Mouse (Mus musculus): Measurements from ENCODE around the gene Ptprd. TPM values are rescaled to one million over a fixed set of nuclear protein-coding genes. Genes with fewer than 3 reads are reported as not detected.

The Ptprd gene
- total RNA-seq, 1 experiment, result 1.3 TPM

DNA sequence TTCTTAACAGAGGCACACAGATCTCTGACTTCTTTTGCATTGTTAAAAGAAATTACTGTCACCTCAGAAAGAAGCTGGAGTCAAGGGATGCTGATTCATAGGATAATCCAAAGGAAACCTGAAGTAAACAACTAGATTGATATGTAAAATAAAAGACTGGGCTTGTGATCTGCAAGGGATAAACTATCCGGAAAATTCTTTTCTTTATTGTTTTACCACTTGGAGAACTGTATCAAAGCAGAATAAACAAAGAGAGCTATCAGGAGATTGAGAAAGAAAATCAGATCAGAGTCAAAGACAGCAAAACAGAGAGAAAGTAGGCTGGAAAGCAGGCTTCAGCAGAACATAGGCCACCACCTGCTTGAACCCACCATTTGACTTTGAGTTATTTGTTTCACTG, 962.0 kb downstream of the Ptprd start:
- DNase-seq (ENCODE audit: low read depth, low spot score), result peak; percentile 37
- TF ChIP-seq CHD2 (IDR thresholded peaks at IDR 0.05; ENCODE audit: low read depth, low read length), result 0 out of 2 replicates have a peak, but pooled peaks have one; percentile 16
- no peak for TF ChIP-seq HCFC1 (IDR thresholded peaks at IDR 0.05; ENCODE audit: borderline replicate concordance, insufficient read depth, low read length)
- Histone ChIP-seq H3K27ac (ENCODE audit: insufficient read depth, low read depth, low read length, poor library complexity, severe bottlenecking) (no peak overlapping the region), H3K9ac (ENCODE audit: insufficient read depth, low read depth, low read length, poor library complexity, severe bottlenecking) (no peak overlapping the region), H3K9me3 (ENCODE audit: control insufficient read depth, insufficient read depth, low read depth, low read length) (no peaks in the 10 kb centered on the region), H3K36me3 (ENCODE audit: control insufficient read depth, insufficient read depth, low read length, poor library complexity, severe bottlenecking) (no peaks in the 10 kb centered on the region), H3K4me3 (ENCODE audit: insufficient read depth in 1 of 2, low read depth in 1 of 2, low read length in 2 of 2, poor library complexity in 1 of 2, severe bottlenecking in 1 of 2) (no peak overlapping the region), H3K4me1 (ENCODE audit: control insufficient read depth in 2 of 2, insufficient read depth in 2 of 2, low read length in 2 of 2, poor library complexity in 1 of 2) (peaks cover 0 to 2% of the 10 kb centered on the region in 2 experiments; a peak in 2 of 4 replicates)
- in situ Hi-C loops (cut with MboI; ENCODE audit: low sequenced_read_pairs in 2 of 2, unreplicated experiment in 2 of 2), result no loop called here

GRCm38 (mm10) chr4:77248918-77249317, 962.8 kb downstream of the Ptprd start:
- no peaks in the 10 kb centered on the region for H3K36me3 ChIP-seq (ENCODE audit: control insufficient read depth, insufficient read depth, low read length, poor library complexity, severe bottlenecking)
- H3K4me1 ChIP-seq (ENCODE audit: control insufficient read depth in 2 of 2, insufficient read depth in 2 of 2, low read length in 2 of 2, poor library complexity in 1 of 2), result peaks cover 0 to 2% of the 10 kb centered on the region in 2 experiments; a peak in 2 of 4 replicates
- H3K9me3 ChIP-seq (ENCODE audit: control insufficient read depth, insufficient read depth, low read depth, low read length), result no peaks in the 10 kb centered on the region
- in situ Hi-C loops (cut with MboI; ENCODE audit: low sequenced_read_pairs in 2 of 2, unreplicated experiment in 2 of 2), result no loop called here
- no peak for TF ChIP-seq MAFK (IDR thresholded peaks at IDR 0.05; ENCODE audit: insufficient read depth, low read depth, low read length)
- TF ChIP-seq ZC3H11A (IDR thresholded peaks at IDR 0.05; ENCODE audit: borderline replicate concordance, low read depth, low read length), result no peak
- no peak for TF ChIP-seq ZNF384 (IDR thresholded peaks at IDR 0.05; ENCODE audit: low read depth, low read length)
- no peak for TF ChIP-seq HCFC1 (IDR thresholded peaks at IDR 0.05; ENCODE audit: borderline replicate concordance, insufficient read depth, low read length)
- no peak for TF ChIP-seq CHD2 (IDR thresholded peaks at IDR 0.05; ENCODE audit: low read depth, low read length)
- no peak overlapping the region for H3K4me3 ChIP-seq (ENCODE audit: insufficient read depth in 1 of 2, low read depth in 1 of 2, low read length in 2 of 2, poor library complexity in 1 of 2, severe bottlenecking in 1 of 2)
- no peak overlapping the region for H3K9ac ChIP-seq (ENCODE audit: insufficient read depth, low read depth, low read length, poor library complexity, severe bottlenecking)
- DNase-seq (ENCODE audit: low read depth, low spot score), result no peak
- H3K27ac ChIP-seq (ENCODE audit: insufficient read depth, low read depth, low read length, poor library complexity, severe bottlenecking), result no peak overlapping the region

DNA sequence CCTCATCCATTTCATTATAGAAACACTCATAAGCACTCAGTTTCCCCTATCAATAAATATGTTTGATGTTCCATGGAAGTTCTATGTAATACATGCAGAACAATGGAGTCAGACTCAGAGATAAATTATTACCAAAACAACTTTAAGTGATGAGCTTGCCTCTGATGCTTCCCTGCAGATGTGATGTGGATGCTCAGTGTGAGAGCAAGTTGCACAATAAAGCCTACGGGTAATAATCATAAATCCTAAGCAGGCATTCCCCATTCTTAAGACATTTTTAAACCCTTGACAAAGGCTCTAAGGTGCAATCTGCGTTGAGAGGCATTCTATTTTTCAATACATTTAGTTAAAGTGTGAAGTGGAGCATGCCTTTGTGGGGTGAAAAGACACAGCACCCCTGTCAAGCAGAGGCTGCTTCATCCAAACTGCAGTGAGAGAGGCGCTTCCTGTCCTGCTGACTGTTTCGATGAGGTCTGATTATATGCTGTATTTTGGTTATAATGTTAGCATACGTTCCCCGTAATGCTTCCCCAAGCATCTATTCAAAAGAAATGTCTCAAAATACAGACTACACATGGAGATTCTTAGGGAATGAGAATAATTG, 969.8 kb downstream of the Ptprd start:
- no peak overlapping the region for H3K27ac ChIP-seq (ENCODE audit: insufficient read depth, low read depth, low read length, poor library complexity, severe bottlenecking)
- H3K9me3 ChIP-seq (ENCODE audit: control insufficient read depth, insufficient read depth, low read depth, low read length), result no peaks in the 10 kb centered on the region
- in situ Hi-C loops (cut with MboI; ENCODE audit: low sequenced_read_pairs in 2 of 2, unreplicated experiment in 2 of 2), result no loop called here
- DNase-seq (ENCODE audit: low read depth, low spot score), result no peak
- TF ChIP-seq CHD2 (IDR thresholded peaks at IDR 0.05; ENCODE audit: low read depth, low read length) (no peak), ZC3H11A (IDR thresholded peaks at IDR 0.05; ENCODE audit: borderline replicate concordance, low read depth, low read length) (no peak), MAFK (IDR thresholded peaks at IDR 0.05; ENCODE audit: insufficient read depth, low read depth, low read length) (no peak), ZNF384 (IDR thresholded peaks at IDR 0.05; ENCODE audit: low read depth, low read length) (no peak), HCFC1 (IDR thresholded peaks at IDR 0.05; ENCODE audit: borderline replicate concordance, insufficient read depth, low read length) (no peak)
- H3K9ac ChIP-seq (ENCODE audit: insufficient read depth, low read depth, low read length, poor library complexity, severe bottlenecking), result no peak overlapping the region
- H3K36me3 ChIP-seq (ENCODE audit: control insufficient read depth, insufficient read depth, low read length, poor library complexity, severe bottlenecking), result no peaks in the 10 kb centered on the region
- H3K4me3 ChIP-seq (ENCODE audit: insufficient read depth in 1 of 2, low read depth in 1 of 2, low read length in 2 of 2, poor library complexity in 1 of 2, severe bottlenecking in 1 of 2), result no peak overlapping the region
- H3K4me1 ChIP-seq (ENCODE audit: control insufficient read depth in 2 of 2, insufficient read depth in 2 of 2, low read length in 2 of 2, poor library complexity in 1 of 2), result no peaks in the 10 kb centered on the region

GRCm38 (mm10) chr4:77238144-77238543, 973.6 kb downstream of the Ptprd start:
- in situ Hi-C loops (cut with MboI; ENCODE audit: low sequenced_read_pairs in 2 of 2, unreplicated experiment in 2 of 2), result no loop called here
- Histone ChIP-seq H3K4me3 (ENCODE audit: insufficient read depth in 1 of 2, low read depth in 1 of 2, low read length in 2 of 2, poor library complexity in 1 of 2, severe bottlenecking in 1 of 2) (no peak overlapping the region), H3K4me1 (ENCODE audit: control insufficient read depth in 2 of 2, insufficient read depth in 2 of 2, low read length in 2 of 2, poor library complexity in 1 of 2) (no peaks in the 10 kb centered on the region), H3K36me3 (ENCODE audit: control insufficient read depth, insufficient read depth, low read length, poor library complexity, severe bottlenecking) (no peaks in the 10 kb centered on the region), H3K27ac (ENCODE audit: insufficient read depth, low read depth, low read length, poor library complexity, severe bottlenecking) (no peak overlapping the region), H3K9me3 (ENCODE audit: control insufficient read depth, insufficient read depth, low read depth, low read length) (no peaks in the 10 kb centered on the region), H3K9ac (ENCODE audit: insufficient read depth, low read depth, low read length, poor library complexity, severe bottlenecking) (no peak overlapping the region)
- TF ChIP-seq MAFK (IDR thresholded peaks at IDR 0.05; ENCODE audit: insufficient read depth, low read depth, low read length) (no peak), ZNF384 (IDR thresholded peaks at IDR 0.05; ENCODE audit: low read depth, low read length) (no peak), HCFC1 (IDR thresholded peaks at IDR 0.05; ENCODE audit: borderline replicate concordance, insufficient read depth, low read length) (no peak)
- DNase-seq (ENCODE audit: low read depth, low spot score), result no peak

GRCm38 (mm10) chr4:77233243-77233642, 978.5 kb downstream of the Ptprd start:
- H3K36me3 ChIP-seq (ENCODE audit: control insufficient read depth, insufficient read depth, low read length, poor library complexity, severe bottlenecking), result no peaks in the 10 kb centered on the region
- H3K9ac ChIP-seq (ENCODE audit: insufficient read depth, low read depth, low read length, poor library complexity, severe bottlenecking), result no peak overlapping the region
- in situ Hi-C loops (cut with MboI; ENCODE audit: low sequenced_read_pairs in 2 of 2, unreplicated experiment in 2 of 2), result no loop called here
- no peak for DNase-seq (ENCODE audit: low read depth, low spot score)
- H3K27ac ChIP-seq (ENCODE audit: insufficient read depth, low read depth, low read length, poor library complexity, severe bottlenecking), result no peak overlapping the region
- no peaks in the 10 kb centered on the region for H3K9me3 ChIP-seq (ENCODE audit: control insufficient read depth, insufficient read depth, low read depth, low read length)
- TF ChIP-seq CHD2 (IDR thresholded peaks at IDR 0.05; ENCODE audit: low read depth, low read length) (no peak), ZC3H11A (IDR thresholded peaks at IDR 0.05; ENCODE audit: borderline replicate concordance, low read depth, low read length) (no peak), MAFK (IDR thresholded peaks at IDR 0.05; ENCODE audit: insufficient read depth, low read depth, low read length) (no peak), HCFC1 (IDR thresholded peaks at IDR 0.05; ENCODE audit: borderline replicate concordance, insufficient read depth, low read length) (no peak), ZNF384 (IDR thresholded peaks at IDR 0.05; ENCODE audit: low read depth, low read length) (no peak)
- no peak overlapping the region for H3K4me3 ChIP-seq (ENCODE audit: insufficient read depth in 1 of 2, low read depth in 1 of 2, low read length in 2 of 2, poor library complexity in 1 of 2, severe bottlenecking in 1 of 2)
- no peaks in the 10 kb centered on the region for H3K4me1 ChIP-seq (ENCODE audit: control insufficient read depth in 2 of 2, insufficient read depth in 2 of 2, low read length in 2 of 2, poor library complexity in 1 of 2)
